Mouse (Mus musculus): ENCODE data around the gene Ccrl2.

- TF ChIP-seq POLR2A (IDR thresholded peaks at IDR 0.05; ENCODE audit: insufficient read depth, low read length) = no peak
- peak; percentile 70 for TF ChIP-seq CTCF (IDR thresholded peaks at IDR 0.05; ENCODE audit: low read depth, low read length)
Measured at GRCm38 (mm10) chr9:111077745-111078144, 20.4 kb upstream of the Ccrl2 start.

Data from ES-Bruce4 (cell line).